Mouse (Mus musculus): Measurements from ENCODE around the gene Upf2.

Gene Upf2

GRCm38 (mm10) chr2:5950766-5951595 lies at the start of gene Upf2:
Gene Upf2 (plus strand): TSS chr2:5951469.
- peak; percentile 94 for DNase-seq (ENCODE audit: low read depth)

- no peak for DNase-seq (ENCODE audit: low read depth)
Measured at GRCm38 (mm10) chr2:5906092-5906491, 45.2 kb upstream of the Upf2 start.

GRCm38 (mm10) chr2:5906625-5907024 lies 44.6 kb upstream of the Upf2 start:
- peak; percentile 47 for DNase-seq (ENCODE audit: low read depth)

GRCm38 (mm10) chr2:5911282-5911965 lies 39.8 kb upstream of the Upf2 start:
- no peak for DNase-seq (ENCODE audit: low read depth)

- DNase-seq (ENCODE audit: low read depth) = no peak
Measured at GRCm38 (mm10) chr2:5922823-5923222, 28.4 kb upstream of the Upf2 start.

- no peak for DNase-seq (ENCODE audit: low read depth)
Measured at GRCm38 (mm10) chr2:5923786-5924185, 27.5 kb upstream of the Upf2 start.

- no peak for DNase-seq (ENCODE audit: low read depth)
Measured at GRCm38 (mm10) chr2:5927481-5927880, 23.8 kb upstream of the Upf2 start.

GRCm38 (mm10) chr2:5929793-5930192 lies 21.5 kb upstream of the Upf2 start:
- no peak for DNase-seq (ENCODE audit: low read depth)

- no peak for DNase-seq (ENCODE audit: low read depth)
Measured at GRCm38 (mm10) chr2:5930291-5931054, 20.8 kb upstream of the Upf2 start.

- DNase-seq (ENCODE audit: low read depth) = no peak
Measured at GRCm38 (mm10) chr2:5931938-5932337, 19.3 kb upstream of the Upf2 start.

GRCm38 (mm10) chr2:5934936-5935335 lies 16.3 kb upstream of the Upf2 start:
- DNase-seq (ENCODE audit: low read depth) = no peak

GRCm38 (mm10) chr2:5936068-5936467 lies 15.2 kb upstream of the Upf2 start:
- no peak for DNase-seq (ENCODE audit: low read depth)

- DNase-seq (ENCODE audit: low read depth) = no peak
Measured at GRCm38 (mm10) chr2:5936550-5936949, 14.7 kb upstream of the Upf2 start.

- no peak for DNase-seq (ENCODE audit: low read depth)
Measured at GRCm38 (mm10) chr2:5939319-5939718, 11.9 kb upstream of the Upf2 start.

- DNase-seq (ENCODE audit: low read depth) = no peak
Measured at GRCm38 (mm10) chr2:5939911-5940310, 11.4 kb upstream of the Upf2 start.

GRCm38 (mm10) chr2:5940936-5941335 lies 10.3 kb upstream of the Upf2 start:
- DNase-seq (ENCODE audit: low read depth) = no peak

GRCm38 (mm10) chr2:5941861-5942415 lies 9.3 kb upstream of the Upf2 start:
- DNase-seq (ENCODE audit: low read depth) = no peak

GRCm38 (mm10) chr2:5942416-5943032 lies 8.7 kb upstream of the Upf2 start, which contains the start of gene Dhtkd1:
Gene Dhtkd1 (minus strand): TSS chr2:5942792.
- DNase-seq (ENCODE audit: low read depth) = no peak

- DNase-seq (ENCODE audit: low read depth) = no peak
Measured at GRCm38 (mm10) chr2:5943071-5943470, 8.2 kb upstream of the Upf2 start.

- DNase-seq (ENCODE audit: low read depth) = no peak
Measured at GRCm38 (mm10) chr2:5945629-5946028, 5.6 kb upstream of the Upf2 start.

GRCm38 (mm10) chr2:5946876-5947275 lies 4.4 kb upstream of the Upf2 start:
- no peak for DNase-seq (ENCODE audit: low read depth)

- no peak for DNase-seq (ENCODE audit: low read depth)
Measured at GRCm38 (mm10) chr2:5948964-5949363, 2.3 kb upstream of the Upf2 start.
